Mouse (Mus musculus): ENCODE data around the gene Lefty1. TPM values are rescaled to one million over a fixed set of nuclear protein-coding genes. Genes with fewer than 3 reads are reported as not detected.
"Not testable (repeated sequence)": the region's sequence is repeated elsewhere in the genome, so short reads cannot be mapped to it uniquely, and the experiment has no call there.

Gene Lefty1
- total RNA-seq, 2 experiments from 2014 or later = 11.8 to 13.9 TPM

GRCm38 (mm10) chr1:180956973-180957381, 22.2 kb downstream of the Lefty1 start:
- DNase-seq = no peak

- DNase-seq = no peak
Measured at GRCm38 (mm10) chr1:180957989-180958388, 23.2 kb downstream of the Lefty1 start.

GRCm38 (mm10) chr1:180958797-180959196, 24.0 kb downstream of the Lefty1 start:
- DNase-seq = no peak

GRCm38 (mm10) chr1:180965786-180966185, 31.0 kb downstream of the Lefty1 start:
- DNase-seq = no peak

GRCm38 (mm10) chr1:180966542-180966941, 31.7 kb downstream of the Lefty1 start:
- no peak for DNase-seq

GRCm38 (mm10) chr1:180967261-180967660, 32.4 kb downstream of the Lefty1 start:
- DNase-seq = no peak

GRCm38 (mm10) chr1:180972941-180973340, 38.1 kb downstream of the Lefty1 start:
- no peak for DNase-seq

GRCm38 (mm10) chr1:180974126-180974746, 39.4 kb downstream of the Lefty1 start:
- DNase-seq = peak in 1 of 2 experiments; percentile 21

GRCm38 (mm10) chr1:180976110-180976679, 41.4 kb downstream of the Lefty1 start:
- DNase-seq = no peak

GRCm38 (mm10) chr1:180979484-180980251, 44.8 kb downstream of the Lefty1 start:
- no peak for DNase-seq

- DNase-seq = no peak
Measured at GRCm38 (mm10) chr1:180980464-180980863, 45.6 kb downstream of the Lefty1 start.

- DNase-seq = not testable (repeated sequence)
Measured at GRCm38 (mm10) chr1:180981298-180982046, 46.6 kb downstream of the Lefty1 start.

GRCm38 (mm10) chr1:180986701-180987100, 51.9 kb downstream of the Lefty1 start:
- DNase-seq = no peak

- DNase-seq = peak; percentile 68 to 75
Measured at GRCm38 (mm10) chr1:180987759-180988158, 52.9 kb downstream of the Lefty1 start.

Other genes with a start within 250 kb of the Lefty1 start
- not detected for gene Mixl1, start 238.0 kb upstream of the Lefty1 start, total RNA-seq (2021)
- 10 to 100 TPM; 34.6 to 35.3 TPM for gene Acbd3, start 209.0 kb upstream of the Lefty1 start, total RNA-seq (2021)
- gene H3f3a, start 121.1 kb upstream of the Lefty1 start, total RNA-seq (2021) = 100 to 1,000 TPM; 365 to 366 TPM
- 10 to 100 TPM; 23.6 to 24.0 TPM for gene Sde2, start 83.9 kb upstream of the Lefty1 start, total RNA-seq (2021)
- gene Lefty2, start 41.9 kb upstream of the Lefty1 start, total RNA-seq (2021) = 1 to 10 TPM; 1.3 to 1.4 TPM
- 10 to 100 TPM; 40.4 to 43.2 TPM for gene Pycr2, start 30.7 kb upstream of the Lefty1 start, total RNA-seq (2021)
- 10 to 100 TPM; 18.1 to 19.6 TPM for gene Tmem63a, start 7.3 kb downstream of the Lefty1 start, total RNA-seq (2021)
- gene Ephx1, start 85.9 kb downstream of the Lefty1 start, total RNA-seq (2021) = 10 to 100 TPM; 27.1 to 30.8 TPM
- not detected for gene 9130409I23Rik, start 116.2 kb downstream of the Lefty1 start, total RNA-seq (2021)
- gene Nvl, start 209.2 kb downstream of the Lefty1 start, total RNA-seq (2021) = 10 to 100 TPM; 32.4 to 38.1 TPM
- 10 to 100 TPM; 28.7 to 33.1 TPM for gene Cnih4, start 209.7 kb downstream of the Lefty1 start, total RNA-seq (2021)

Data from layer of hippocampus, postnatal 36 days (tissue).